Mouse (Mus musculus): ENCODE results near the gene Rps9. TPM values are rescaled to one million over a fixed set of nuclear protein-coding genes. Genes with fewer than 3 reads are reported as not detected.

Gene Rps9
- 973 and 1,162 TPM in 2 replicates for polyA plus RNA-seq (2016; fragmentation: Nextera tagmentation; extraction: Ambion mirVana)

DNA sequence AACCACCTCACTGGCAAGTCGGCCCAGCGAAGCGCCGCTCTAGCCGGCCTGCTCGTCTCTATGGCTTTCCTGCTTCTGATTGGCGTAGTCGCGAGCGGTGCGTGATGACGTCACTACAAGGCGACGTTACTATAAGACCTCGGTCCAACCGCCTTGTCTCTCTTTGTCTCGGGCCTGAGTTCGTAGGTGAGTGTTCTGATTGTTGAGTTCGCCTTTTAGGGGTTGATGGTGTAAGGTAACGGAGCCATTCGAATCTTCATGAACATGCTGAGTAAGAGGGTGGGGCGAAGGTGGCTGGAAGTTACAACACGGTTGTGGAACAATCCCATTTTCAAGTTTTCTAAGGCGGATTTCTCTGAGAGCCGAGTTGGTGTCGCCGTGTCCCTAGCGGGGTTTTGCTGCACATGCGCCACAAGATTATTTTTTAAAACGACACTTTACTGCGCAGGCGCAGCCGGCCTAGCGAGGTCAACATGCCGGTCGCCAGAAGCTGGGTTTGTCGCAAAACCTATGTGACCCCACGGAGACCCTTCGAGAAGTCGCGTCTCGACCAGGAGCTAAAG lies at the start of gene Rps9:
TSS of gene Rps9 (plus strand) at position 115 of the 563 bp plus-strand sequence.
- H3K36me3 ChIP-seq = peaks cover 64% of the 10 kb centered on the region
- 0% methylated on average over 42 of the region's 42 CpGs for WGBS
- peak; percentile 98 for DNase-seq (ENCODE audit: low spot score)
- H3K27ac ChIP-seq = peak within 1 kb of the TSS; percentile 94
- no peaks in the 10 kb centered on the region for H3K9me3 ChIP-seq
- no peaks in the 10 kb centered on the region for H3K27me3 ChIP-seq (ENCODE audit: insufficient read depth, poor library complexity, severe bottlenecking)
- peak within 1 kb of the TSS; percentile 77 for H3K4me3 ChIP-seq
- peaks cover 8% of the 10 kb centered on the region for H3K4me1 ChIP-seq

DNA sequence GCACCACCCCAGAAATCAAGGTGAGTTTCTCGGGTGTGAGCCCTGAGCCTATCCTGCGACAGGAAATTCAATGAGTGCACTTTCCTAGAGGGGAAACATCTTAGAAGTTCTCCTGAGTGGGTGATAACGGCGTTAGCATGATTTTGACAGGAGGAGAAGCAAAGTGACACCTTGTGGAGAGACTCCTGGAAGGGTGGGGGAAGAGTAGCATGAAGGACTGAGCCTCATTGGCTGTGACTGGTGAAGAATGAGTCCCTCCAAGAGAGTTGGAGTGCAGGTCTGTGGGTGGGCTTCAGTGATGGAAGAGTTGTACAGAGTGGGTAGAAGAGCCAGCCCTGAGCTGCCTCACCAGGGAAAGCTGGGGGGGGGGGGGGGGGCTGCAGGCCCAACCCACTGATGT lies 46.8 kb upstream of the Rps9 start:
- Histone ChIP-seq H3K27me3 (ENCODE audit: insufficient read depth, poor library complexity, severe bottlenecking) (no peaks in the 10 kb centered on the region), H3K4me3 (no peak overlapping the region), H3K9me3 (no peaks in the 10 kb centered on the region), H3K27ac (no peak overlapping the region), H3K4me1 (peaks cover 6% of the 10 kb centered on the region; the same call in 1 of the 2 replicates), H3K36me3 (peaks cover 100% of the 10 kb centered on the region)
- no peak for DNase-seq (ENCODE audit: low spot score)
- WGBS = 79% methylated on average over 4 of the region's 4 CpGs

DNA sequence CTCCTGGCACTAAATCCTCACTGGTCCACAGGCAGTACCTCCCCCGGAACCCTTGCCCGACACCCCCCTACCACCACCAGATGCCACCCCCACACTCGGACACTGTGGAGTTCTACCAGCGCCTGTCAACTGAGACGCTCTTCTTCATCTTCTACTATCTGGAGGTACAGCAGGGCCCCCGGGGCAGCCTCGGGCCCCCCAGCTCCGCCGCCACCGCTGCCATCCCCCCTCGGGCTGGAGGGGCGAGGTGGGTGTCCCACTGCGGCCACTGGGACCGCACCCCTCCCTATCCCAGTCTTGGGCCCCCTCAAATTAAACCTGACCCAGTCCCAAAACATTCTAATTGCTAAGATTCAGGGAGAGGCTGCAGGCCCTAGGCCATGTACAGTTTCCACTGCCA lies 45.2 kb upstream of the Rps9 start:
- no peak overlapping the region for H3K27ac ChIP-seq
- peaks cover 7% of the 10 kb centered on the region for H3K4me1 ChIP-seq
- WGBS = 92% methylated on average over 14 of the region's 14 CpGs
- H3K9me3 ChIP-seq = no peaks in the 10 kb centered on the region
- H3K36me3 ChIP-seq = peaks cover 99% of the 10 kb centered on the region
- H3K27me3 ChIP-seq (ENCODE audit: insufficient read depth, poor library complexity, severe bottlenecking) = no peaks in the 10 kb centered on the region
- no peak for DNase-seq (ENCODE audit: low spot score)
- no peak overlapping the region for H3K4me3 ChIP-seq

DNA sequence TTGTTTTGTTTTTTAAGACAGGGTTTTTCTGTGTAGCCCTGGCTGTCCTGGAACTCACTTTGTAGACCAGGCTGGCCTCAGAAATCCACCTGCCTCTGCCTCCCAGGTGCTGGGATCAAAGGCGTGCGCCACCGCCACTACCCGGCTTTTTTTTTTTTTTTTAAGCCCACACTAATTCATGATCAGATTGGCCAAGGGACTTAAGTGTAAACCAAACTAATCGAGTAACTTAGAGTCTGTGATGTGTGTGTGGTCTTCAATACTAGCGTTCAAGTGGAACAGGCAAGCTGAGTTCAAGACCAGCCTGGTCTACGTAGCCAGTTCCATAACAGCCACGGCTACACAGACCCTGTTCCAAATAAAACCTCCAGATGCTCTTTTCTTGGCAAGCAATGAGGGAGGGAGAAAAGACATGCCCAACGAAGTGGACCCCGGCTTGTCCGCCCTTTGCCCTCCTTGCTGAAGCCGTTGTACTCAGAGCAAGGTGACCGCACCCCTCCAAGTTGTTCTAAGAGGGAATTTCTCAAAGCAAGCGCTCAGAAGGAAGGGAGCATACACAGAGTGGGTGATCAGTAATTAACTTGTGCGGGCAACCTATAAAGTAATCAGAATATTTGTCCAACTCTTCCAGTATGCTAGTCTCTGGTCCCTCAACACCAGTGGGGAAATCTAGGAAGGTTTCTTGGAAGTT lies 39.1 kb upstream of the Rps9 start:
- H3K27ac ChIP-seq = peak overlapping the region; percentile 92
- 30% methylated on average over 15 of the region's 15 CpGs for WGBS
- DNase-seq (ENCODE audit: low spot score) = peak; percentile 78

DNA sequence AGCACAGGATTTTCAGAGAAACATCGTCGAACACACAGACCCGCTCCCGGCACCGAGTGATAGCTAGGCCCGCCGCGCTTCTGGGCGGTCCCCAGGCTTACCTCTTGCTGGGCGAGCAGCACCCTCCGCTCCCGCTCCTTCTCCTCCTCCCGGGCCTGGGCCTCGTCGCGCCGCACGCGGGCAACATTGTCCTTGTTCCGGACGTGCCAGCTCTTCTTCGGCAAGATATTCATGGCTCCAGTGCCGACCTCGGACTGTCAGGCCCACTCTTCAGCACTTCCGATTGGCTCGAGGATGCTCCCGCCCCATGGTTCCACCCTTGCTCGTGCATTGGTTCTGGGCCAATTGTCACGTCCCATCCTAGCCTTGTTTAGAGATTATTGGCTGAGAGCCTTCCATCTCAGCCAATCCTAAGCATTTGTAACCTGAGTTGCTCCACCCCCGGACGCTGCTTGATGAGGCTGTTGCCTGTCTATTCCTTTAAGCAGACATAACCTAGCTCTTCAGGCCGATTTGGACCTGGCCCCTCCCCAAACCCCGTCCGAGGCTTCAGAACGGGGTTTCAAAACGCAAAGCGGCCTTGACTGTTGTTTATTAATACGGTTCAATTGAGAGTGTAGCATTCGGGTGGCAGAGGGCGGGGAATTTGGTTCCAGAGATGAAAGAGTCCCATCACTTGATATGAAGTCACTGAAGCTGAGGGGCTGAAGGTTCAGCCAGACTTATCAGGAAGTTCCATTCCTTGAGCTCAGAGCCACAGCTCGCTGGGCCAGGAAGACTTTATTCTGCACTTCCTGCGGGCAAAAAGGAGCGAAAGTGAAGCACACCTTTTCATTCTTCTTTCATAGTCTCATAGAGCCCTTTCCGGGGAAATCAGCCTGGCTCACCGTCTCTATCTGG lies 38.3 kb upstream of the Rps9 start, which contains the start of gene Leng1:
TSS of gene Leng1 (minus strand) at position 626 of the 900 bp plus-strand sequence.
- Histone ChIP-seq H3K4me3 (peak within 1 kb of the TSS; percentile 80), H3K9me3 (no peaks in the 10 kb centered on the region), H3K4me1 (peaks cover 28% of the 10 kb centered on the region), H3K36me3 (peaks cover 33% of the 10 kb centered on the region), H3K27ac (peak within 1 kb of the TSS; percentile 92), H3K27me3 (ENCODE audit: insufficient read depth, poor library complexity, severe bottlenecking) (no peaks in the 10 kb centered on the region)
- DNase-seq (ENCODE audit: low spot score) = peak; percentile 99
- 3% methylated on average over 45 of the region's 45 CpGs for WGBS

More for the DNA sequence above, 39.1 kb upstream of the Rps9 start:
- H3K4me1 ChIP-seq = peaks cover 28% of the 10 kb centered on the region
- H3K4me3 ChIP-seq = peak overlapping the region; percentile 80
- H3K27me3 ChIP-seq (ENCODE audit: insufficient read depth, poor library complexity, severe bottlenecking) = no peaks in the 10 kb centered on the region
- no peaks in the 10 kb centered on the region for H3K9me3 ChIP-seq
- H3K36me3 ChIP-seq = peaks cover 40% of the 10 kb centered on the region

DNA sequence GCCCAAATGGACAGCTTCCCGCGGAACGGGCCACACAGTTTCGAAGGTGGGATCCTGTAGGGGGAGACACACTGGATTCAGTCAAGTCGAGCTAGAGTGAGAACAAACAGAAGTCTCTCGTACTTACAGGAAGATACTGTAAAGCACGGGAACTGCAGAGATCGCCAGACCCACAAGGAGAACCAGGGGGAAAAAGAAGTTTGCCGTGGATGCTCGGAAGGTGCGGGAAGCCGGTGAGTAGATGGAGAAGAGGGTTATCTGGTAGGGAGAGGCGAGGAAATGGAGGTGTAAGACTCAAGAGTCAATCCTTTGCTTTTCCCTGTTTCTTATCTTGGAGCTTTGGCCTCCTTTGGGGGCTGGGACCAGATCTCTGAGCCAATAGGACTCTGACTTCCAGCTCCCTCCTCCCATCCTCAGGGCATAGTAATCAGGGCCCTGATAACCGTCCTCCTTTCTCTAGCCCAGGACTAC lies 36.8 kb upstream of the Rps9 start:
- no peaks in the 10 kb centered on the region for H3K27me3 ChIP-seq (ENCODE audit: insufficient read depth, poor library complexity, severe bottlenecking)
- H3K27ac ChIP-seq = peak overlapping the region; percentile 25; the same call in 1 of the 2 replicates
- DNase-seq (ENCODE audit: low spot score) = no peak
- peak overlapping the region; percentile 43 for H3K4me3 ChIP-seq
- peaks cover 18% of the 10 kb centered on the region for H3K36me3 ChIP-seq
- WGBS = 6% methylated on average over 14 of the region's 14 CpGs
- peaks cover 28% of the 10 kb centered on the region for H3K4me1 ChIP-seq
- no peaks in the 10 kb centered on the region for H3K9me3 ChIP-seq

DNA sequence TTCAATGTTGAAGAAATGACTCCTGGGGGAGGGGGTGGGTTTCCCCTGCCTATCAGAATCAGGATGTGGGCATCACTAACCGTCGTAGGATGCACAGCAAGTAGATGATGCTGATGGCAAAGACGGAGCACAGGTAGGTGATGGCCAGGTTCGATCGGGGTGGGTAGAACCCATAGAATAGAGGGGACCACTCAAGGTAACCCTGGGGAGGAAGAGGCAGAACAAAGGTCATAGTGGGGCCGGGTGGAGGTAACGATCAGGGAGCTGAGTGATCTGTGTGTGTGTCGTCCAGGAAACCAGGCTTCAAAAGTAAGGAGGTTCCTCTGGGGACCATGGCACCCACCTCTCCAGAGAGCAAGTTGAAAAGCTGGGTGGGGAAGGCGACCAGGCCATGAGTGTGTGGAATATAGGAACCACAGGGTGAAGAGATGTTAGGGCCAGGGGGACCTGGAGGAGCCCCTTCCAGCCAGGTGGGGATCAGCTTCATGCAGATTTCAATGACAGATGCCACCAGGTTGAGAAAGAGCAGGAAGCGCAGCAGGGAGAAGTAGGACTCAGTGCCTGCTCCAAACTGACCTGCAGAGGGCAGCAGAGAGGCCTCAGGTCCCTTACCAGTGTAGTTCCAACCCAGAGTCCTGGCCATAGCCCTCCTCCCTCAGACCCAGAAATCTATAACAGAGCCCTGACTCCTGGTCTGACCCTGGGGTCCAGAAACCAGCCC lies 29.1 kb upstream of the Rps9 start:
- Histone ChIP-seq H3K27me3 (ENCODE audit: insufficient read depth, poor library complexity, severe bottlenecking) (no peaks in the 10 kb centered on the region), H3K36me3 (peaks cover 7% of the 10 kb centered on the region; the same call in 1 of the 2 replicates), H3K4me3 (no peak overlapping the region), H3K4me1 (no peaks in the 10 kb centered on the region), H3K9me3 (no peaks in the 10 kb centered on the region), H3K27ac (no peak overlapping the region)
- peak; percentile 91 for DNase-seq (ENCODE audit: low spot score)
- 69% methylated on average over 10 of the region's 10 CpGs for WGBS

DNA sequence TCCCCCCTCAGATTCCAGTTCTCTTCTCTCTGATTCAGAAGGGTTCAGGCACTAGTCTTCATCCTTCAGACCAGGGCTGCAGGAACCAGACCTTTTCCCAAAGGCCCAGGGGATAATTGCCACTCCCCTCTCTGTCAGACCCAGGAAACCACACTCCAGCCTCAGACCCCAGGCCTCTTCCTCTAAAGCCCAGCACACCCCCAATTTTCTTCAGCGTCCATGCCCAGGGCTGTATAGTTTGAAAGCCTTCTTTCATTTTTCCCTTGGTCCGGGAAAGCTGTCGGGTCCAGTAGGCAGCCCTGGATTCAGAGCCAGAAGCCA lies 28.6 kb upstream of the Rps9 start:
- H3K9me3 ChIP-seq = no peaks in the 10 kb centered on the region
- H3K4me1 ChIP-seq = no peaks in the 10 kb centered on the region
- H3K27me3 ChIP-seq (ENCODE audit: insufficient read depth, poor library complexity, severe bottlenecking) = no peaks in the 10 kb centered on the region
- H3K4me3 ChIP-seq = no peak overlapping the region
- peaks cover 8% of the 10 kb centered on the region; the same call in 1 of the 2 replicates for H3K36me3 ChIP-seq
- H3K27ac ChIP-seq = no peak overlapping the region
- WGBS = 83% methylated on average over 3 of the region's 3 CpGs
- no peak for DNase-seq (ENCODE audit: low spot score)

DNA sequence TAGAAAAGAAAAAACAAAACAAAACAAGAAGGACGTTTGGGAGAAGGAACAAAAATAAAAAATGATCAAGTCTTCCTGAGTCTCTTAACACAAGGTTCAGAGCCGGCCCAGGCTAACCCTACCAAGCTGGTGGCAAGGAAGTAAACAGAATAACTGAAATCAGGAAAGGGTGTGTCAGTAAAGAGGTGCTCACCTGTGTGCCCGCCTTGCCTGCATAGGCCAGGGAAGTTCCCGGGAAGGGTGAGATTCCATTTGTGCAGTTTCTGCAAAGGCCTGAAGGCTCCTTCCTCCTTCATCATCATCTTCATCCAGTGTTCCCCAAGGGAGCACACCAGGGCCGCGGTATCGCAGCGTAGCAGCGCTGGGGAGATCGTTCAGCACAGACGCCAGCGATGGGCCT lies 27.4 kb upstream of the Rps9 start:
- 85% methylated on average over 12 of the region's 12 CpGs for WGBS
- no peaks in the 10 kb centered on the region for H3K9me3 ChIP-seq
- H3K36me3 ChIP-seq = peaks cover 13% of the 10 kb centered on the region; the same call in 1 of the 2 replicates
- no peaks in the 10 kb centered on the region for H3K4me1 ChIP-seq
- no peak overlapping the region for H3K4me3 ChIP-seq
- DNase-seq (ENCODE audit: low spot score) = no peak
- no peaks in the 10 kb centered on the region for H3K27me3 ChIP-seq (ENCODE audit: insufficient read depth, poor library complexity, severe bottlenecking)
- no peak overlapping the region for H3K27ac ChIP-seq

DNA sequence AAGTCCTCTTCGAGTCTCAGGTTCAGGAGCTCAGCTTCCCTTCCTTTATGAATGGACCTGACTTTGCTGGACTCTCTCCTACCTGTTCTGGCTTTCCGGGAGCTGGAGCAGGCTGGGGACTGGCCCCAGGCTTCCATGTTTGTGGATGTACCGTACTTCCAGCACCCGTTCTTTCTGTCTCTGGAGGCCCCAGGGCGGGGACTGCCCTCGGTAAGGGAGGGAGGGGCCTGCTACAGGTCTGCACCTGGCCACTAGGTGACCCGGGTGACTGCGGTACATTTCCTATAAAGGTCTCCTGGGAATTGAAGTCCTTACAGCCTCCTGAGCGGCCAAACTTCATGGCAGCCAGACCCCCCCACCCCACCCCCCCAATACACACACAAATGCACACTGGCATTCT lies 26.5 kb upstream of the Rps9 start, which contains the start of gene Tmc4:
TSS of gene Tmc4 (minus strand) at position 212 of the 400 bp plus-strand sequence.
- Histone ChIP-seq H3K4me1 (no peaks in the 10 kb centered on the region), H3K9me3 (no peaks in the 10 kb centered on the region), H3K27me3 (ENCODE audit: insufficient read depth, poor library complexity, severe bottlenecking) (no peaks in the 10 kb centered on the region), H3K36me3 (peaks cover 13% of the 10 kb centered on the region; the same call in 1 of the 2 replicates), H3K4me3 (no peak within 1 kb of the TSS), H3K27ac (no peak within 1 kb of the TSS)
- WGBS = 50% methylated on average over 9 of the region's 9 CpGs
- no peak for DNase-seq (ENCODE audit: low spot score)

DNA sequence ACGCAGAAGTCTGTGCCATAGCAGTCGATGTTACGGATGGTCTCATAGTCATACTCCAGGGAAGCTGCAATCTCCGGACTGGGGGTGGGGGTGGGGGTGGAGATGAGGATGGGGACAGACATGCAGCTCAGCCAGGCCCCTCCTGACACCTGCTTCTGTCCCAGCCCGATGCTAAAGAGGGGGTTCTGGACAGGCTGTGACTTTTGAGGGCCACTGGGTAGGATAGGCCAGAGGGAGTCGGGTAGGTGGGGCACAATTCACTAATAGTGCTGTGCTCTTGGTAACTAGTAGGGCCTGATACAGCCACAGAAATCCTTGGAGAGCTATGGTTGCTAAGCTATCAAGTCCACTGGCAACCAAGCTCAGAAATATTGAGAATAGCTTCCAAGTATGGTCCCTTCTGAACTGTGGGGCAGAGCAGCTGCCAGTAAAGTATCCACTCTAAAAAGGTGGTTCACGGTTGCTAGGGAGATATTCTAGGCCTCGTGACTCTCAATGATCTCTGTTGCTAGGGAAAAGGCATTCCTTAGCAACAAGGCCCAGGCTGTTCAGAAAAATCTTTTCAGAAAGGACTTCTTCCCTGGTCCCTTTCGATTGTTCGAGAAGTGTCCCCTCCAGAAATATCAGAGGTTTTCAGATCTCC lies 19.8 kb upstream of the Rps9 start:
- Histone ChIP-seq H3K9me3 (no peaks in the 10 kb centered on the region), H3K36me3 (peaks cover 46% of the 10 kb centered on the region), H3K4me3 (no peak overlapping the region), H3K27me3 (ENCODE audit: insufficient read depth, poor library complexity, severe bottlenecking) (no peaks in the 10 kb centered on the region), H3K4me1 (no peaks in the 10 kb centered on the region), H3K27ac (no peak overlapping the region)
- 86% methylated on average over 10 of the region's 10 CpGs for WGBS
- DNase-seq (ENCODE audit: low spot score) = no peak

DNA sequence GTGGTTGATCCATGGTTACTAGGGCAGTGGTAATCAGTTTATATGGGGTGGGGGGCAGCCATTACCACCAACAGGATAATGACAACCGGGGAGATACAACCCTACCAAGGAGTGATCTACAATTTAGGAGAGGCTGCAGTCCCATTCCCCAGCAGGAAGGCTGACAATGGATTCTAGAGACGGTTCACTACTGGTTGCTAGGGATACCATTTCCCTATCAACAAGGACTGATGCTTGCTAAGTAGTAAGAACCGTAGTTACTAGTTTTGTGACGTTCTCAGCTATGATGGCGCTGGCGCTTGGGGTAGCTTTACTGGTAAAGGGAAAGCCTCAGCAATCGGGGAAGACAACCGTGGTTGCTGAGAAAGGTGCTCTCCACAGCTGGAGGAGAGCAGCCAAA lies 19.1 kb upstream of the Rps9 start:
- H3K4me3 ChIP-seq = no peak overlapping the region
- H3K36me3 ChIP-seq = peaks cover 46% of the 10 kb centered on the region
- no peaks in the 10 kb centered on the region for H3K4me1 ChIP-seq
- H3K9me3 ChIP-seq = no peaks in the 10 kb centered on the region
- 86% methylated on average over 8 of the region's 8 CpGs for WGBS
- no peak overlapping the region for H3K27ac ChIP-seq
- DNase-seq (ENCODE audit: low spot score) = peak; percentile 52
- no peaks in the 10 kb centered on the region for H3K27me3 ChIP-seq (ENCODE audit: insufficient read depth, poor library complexity, severe bottlenecking)

All from heart, embryonic 10.5 days (tissue).